In genomic region chr11:115766356-115766943, GRCm38 (mm10) we compare ENCODE assay signal across 8 mouse cellular contexts. TPM values are rescaled to one million over a fixed set of nuclear protein-coding genes. Genes with fewer than 3 reads are reported as not detected.
DNase-seq lines count a peak whose midpoint lies in the region; ATAC-seq and TF ChIP-seq lines count a peak whose summit lies in the region.

No protein-coding gene starts in this region.

- no peaks in the 10 kb centered on the region for H3K9me3 ChIP-seq in forebrain, postnatal 0 days (ENCODE audit: low read length)
- H3K9me3 ChIP-seq in lung, embryonic 16.5 days (ENCODE audit: control insufficient read depth, low read length) = no peaks in the 10 kb centered on the region
- H3K9me3 ChIP-seq in stomach, postnatal 0 days (ENCODE audit: control insufficient read depth, low read length) = no peaks in the 10 kb centered on the region

- H3K9ac ChIP-seq in liver, adult 2 months (ENCODE audit: low read depth, low read length) = peak overlapping the region; percentile 89
- H3K9ac ChIP-seq in forebrain, postnatal 0 days = peak overlapping the region; percentile 74
- H3K9ac ChIP-seq in lung, embryonic 16.5 days (ENCODE audit: low read length) = peak overlapping the region; percentile 87
- H3K9ac ChIP-seq in stomach, postnatal 0 days (ENCODE audit: low read length) = peak overlapping the region; percentile 92

- no peak for TF ChIP-seq EP300 in stomach, postnatal 0 days (optimal IDR thresholded peaks at IDR 0.05)

- ATAC-seq in forebrain, postnatal 0 days = no peak
- peak; percentile 35 for ATAC-seq in lung, embryonic 16.5 days (ENCODE audit: low read depth)
- no peak for ATAC-seq in stomach, postnatal 0 days (ENCODE audit: low FRiP score, low TSS enrichment)

- 0 out of 2 replicates have a peak overlapping the region, but pooled peaks have one; percentile 72 for H3K27ac ChIP-seq in liver, adult 2 months (replicated peaks; ENCODE audit: insufficient read depth, low read depth, low read length)
- peak overlapping the region; percentile 94 for H3K27ac ChIP-seq in forebrain, postnatal 0 days (ENCODE audit: low read depth, low read length)
- H3K27ac ChIP-seq in kidney, adult 2 months (ENCODE audit: insufficient read depth, low read depth, low read length) = peak overlapping the region; percentile 99
- peak overlapping the region; percentile 94 for H3K27ac ChIP-seq in lung, embryonic 16.5 days (ENCODE audit: low read length)
- peak overlapping the region; percentile 93 for H3K27ac ChIP-seq in stomach, postnatal 0 days (replicated peaks)

- no peak for TF ChIP-seq POLR2A in liver, adult 2 months (IDR thresholded peaks at IDR 0.05; ENCODE audit: extremely low read depth, insufficient read depth, low read length)
- TF ChIP-seq POLR2A in kidney, adult 2 months (IDR thresholded peaks at IDR 0.05; ENCODE audit: low read depth, low read length) = no peak

- TF ChIP-seq CTCF in liver, adult 2 months (IDR thresholded peaks at IDR 0.05; ENCODE audit: low read depth, low read length) = no peak
- TF ChIP-seq CTCF in forebrain, postnatal 0 days (IDR thresholded peaks at IDR 0.05; ENCODE audit: low read depth) = no peak
- TF ChIP-seq CTCF in kidney, adult 2 months (conservative IDR thresholded peaks at IDR 0.05; ENCODE audit: insufficient read depth, insufficient read length, low read depth, low read length) = no peak
- 0 out of 2 replicates have a peak, but pooled peaks have one; percentile 8 for TF ChIP-seq CTCF in stomach, postnatal 0 days (IDR thresholded peaks at IDR 0.05; ENCODE audit: low read depth)

- peak overlapping the region; percentile 82 for H3K4me3 ChIP-seq in liver, adult 2 months (ENCODE audit: insufficient read depth, low read depth, low read length)
- peak overlapping the region; percentile 82 for H3K4me3 ChIP-seq in forebrain, postnatal 0 days (ENCODE audit: low read depth, low read length)
- peak overlapping the region; percentile 91 for H3K4me3 ChIP-seq in kidney, adult 2 months (ENCODE audit: insufficient read depth, low read depth, low read length)
- peak overlapping the region; percentile 82 for H3K4me3 ChIP-seq in lung, embryonic 16.5 days (ENCODE audit: low read length)
- H3K4me3 ChIP-seq in stomach, postnatal 0 days (ENCODE audit: low read depth, low read length) = peak overlapping the region; percentile 84

- peaks cover 7% of the 10 kb centered on the region; the same call in 1 of the 2 replicates for H3K79me2 ChIP-seq in liver, adult 2 months (ENCODE audit: control insufficient read depth, insufficient read depth, low read length)

- H3K36me3 ChIP-seq in liver, adult 2 months (ENCODE audit: control insufficient read depth, insufficient read depth, low read length) = no peaks in the 10 kb centered on the region
- H3K36me3 ChIP-seq in forebrain, postnatal 0 days (ENCODE audit: insufficient read depth) = no peaks in the 10 kb centered on the region
- H3K36me3 ChIP-seq in kidney, adult 2 months (ENCODE audit: control insufficient read depth, insufficient read depth, low read length) = no peaks in the 10 kb centered on the region
- H3K36me3 ChIP-seq in lung, embryonic 16.5 days (ENCODE audit: control insufficient read depth, insufficient read depth, low read length) = no peaks in the 10 kb centered on the region
- no peaks in the 10 kb centered on the region for H3K36me3 ChIP-seq in stomach, postnatal 0 days (ENCODE audit: control insufficient read depth, insufficient read depth, low read length)

- DNase-seq in liver, adult 2 months (ENCODE audit: extremely low read depth, low read depth, low spot score) = peak; percentile 24
- DNase-seq in liver = no peak
- DNase-seq in forebrain, postnatal 0 days = no peak
- DNase-seq in kidney, adult 2 months = peak; percentile 73
- DNase-seq in stomach, postnatal 0 days (ENCODE audit: low spot score) = no peak
- no peak for DNase-seq in embryo, embryonic 11 days
- DNase-seq in gastrocnemius, postnatal 25 days = no peak

- no peaks in the 10 kb centered on the region for H3K27me3 ChIP-seq in liver, adult 2 months (ENCODE audit: control insufficient read depth, insufficient read depth, low read length)
- H3K27me3 ChIP-seq in forebrain, postnatal 0 days (ENCODE audit: insufficient read depth, low read length) = no peaks in the 10 kb centered on the region
- no peaks in the 10 kb centered on the region for H3K27me3 ChIP-seq in kidney, adult 2 months (replicated peaks; ENCODE audit: control insufficient read depth, insufficient read depth, low read length)
- no peaks in the 10 kb centered on the region for H3K27me3 ChIP-seq in lung, embryonic 16.5 days (ENCODE audit: control insufficient read depth, insufficient read depth, low read depth, low read length)
- H3K27me3 ChIP-seq in stomach, postnatal 0 days (ENCODE audit: control insufficient read depth, insufficient read depth, low read length) = no peaks in the 10 kb centered on the region

- peak overlapping the region; percentile 51 for H3K4me2 ChIP-seq in forebrain, postnatal 0 days (ENCODE audit: low read depth)
- H3K4me2 ChIP-seq in lung, embryonic 16.5 days (ENCODE audit: low read depth, low read length) = peak overlapping the region; percentile 57
- H3K4me2 ChIP-seq in stomach, postnatal 0 days (replicated peaks; ENCODE audit: low read depth) = peak overlapping the region; percentile 79

- peaks cover 7% of the 10 kb centered on the region for H3K4me1 ChIP-seq in liver, adult 2 months (ENCODE audit: control insufficient read depth, insufficient read depth, low read length)
- peaks cover 5% of the 10 kb centered on the region; the same call in 1 of the 2 replicates for H3K4me1 ChIP-seq in forebrain, postnatal 0 days (ENCODE audit: insufficient read depth)
- peaks cover 13% of the 10 kb centered on the region; the same call in 1 of the 2 replicates for H3K4me1 ChIP-seq in kidney, adult 2 months (ENCODE audit: control insufficient read depth, insufficient read depth, low read length)
- peaks cover 30% of the 10 kb centered on the region for H3K4me1 ChIP-seq in lung, embryonic 16.5 days (replicated peaks; ENCODE audit: control insufficient read depth, insufficient read depth, low read length)
- H3K4me1 ChIP-seq in stomach, postnatal 0 days (replicated peaks; ENCODE audit: control insufficient read depth, insufficient read depth) = 0 out of 2 replicates have a peak, but pooled peaks cover 3% of the 10 kb centered on the region

- 26% methylated on average over 13 of the region's 13 CpGs for WGBS in liver, adult 2 months
- WGBS in forebrain, postnatal 0 days = 31% methylated on average over 13 of the region's 13 CpGs
- 14% methylated on average over 13 of the region's 13 CpGs for WGBS in kidney, adult 2 months
- 29% methylated on average over 13 of the region's 13 CpGs for WGBS in lung, embryonic 16.5 days
- WGBS in stomach, postnatal 0 days = 37% methylated on average over 13 of the region's 13 CpGs

RNA-seq across cellular contexts. Expression of gene Tmem94, which starts 1.2 kb away (rescaled TPM):
- 11.0 and 15.0 TPM in 2 replicates for total RNA-seq in liver, adult 2 months (2014; rRNA removed)
- 41.1 and 41.9 TPM in 2 replicates for polyA plus RNA-seq in liver, adult 2 months (2012; rRNA removed)
- 16.7 and 19.3 TPM in 2 replicates for total RNA-seq in forebrain, postnatal 0 days (2014; rRNA removed)
- polyA plus RNA-seq in forebrain, postnatal 0 days (2015; fragmentation: Nextera tagmentation; extraction: Ambion mirVana) = 12.1 and 14.9 TPM in 2 replicates
- 77.1 and 97.8 TPM in 2 replicates for polyA plus RNA-seq in kidney, adult 2 months (2012; rRNA removed)
- 28.2 and 29.1 TPM in 2 replicates for polyA plus RNA-seq in lung, embryonic 16.5 days (2015; fragmentation: Nextera tagmentation; extraction: Ambion mirVana)
- polyA plus RNA-seq in stomach, postnatal 0 days (2015; fragmentation: Nextera tagmentation; extraction: Ambion mirVana) = 8.2 and 10.0 TPM in 2 replicates
- total RNA-seq in gastrocnemius, postnatal 25 days (2021) = 10 to 100 TPM; 68.5 to 72.2 TPM

RNA-seq across cellular contexts. Expression of gene Caskin2, which starts 47.0 kb away (rescaled TPM):
- total RNA-seq in liver, adult 2 months (2014; rRNA removed) = 2.9 and 3.8 TPM in 2 replicates
- polyA plus RNA-seq in liver, adult 2 months (2012; rRNA removed) = 8.9 and 9.7 TPM in 2 replicates
- 14.5 and 14.7 TPM in 2 replicates for total RNA-seq in forebrain, postnatal 0 days (2014; rRNA removed)
- polyA plus RNA-seq in forebrain, postnatal 0 days (2015; fragmentation: Nextera tagmentation; extraction: Ambion mirVana) = 4.5 and 6.1 TPM in 2 replicates
- 36.9 and 46.7 TPM in 2 replicates for polyA plus RNA-seq in kidney, adult 2 months (2012; rRNA removed)
- polyA plus RNA-seq in lung, embryonic 16.5 days (2015; fragmentation: Nextera tagmentation; extraction: Ambion mirVana) = 21.6 and 22.0 TPM in 2 replicates
- 6.6 and 8.6 TPM in 2 replicates for polyA plus RNA-seq in stomach, postnatal 0 days (2015; fragmentation: Nextera tagmentation; extraction: Ambion mirVana)
- total RNA-seq in gastrocnemius, postnatal 25 days (2021) = 10 to 100 TPM; 13.7 to 13.9 TPM

RNA-seq across cellular contexts. Expression of gene Tsen54, which starts 48.1 kb away (rescaled TPM):
- total RNA-seq in liver, adult 2 months (2014; rRNA removed) = 4.0 and 5.8 TPM in 2 replicates
- 11.2 and 15.6 TPM in 2 replicates for polyA plus RNA-seq in liver, adult 2 months (2012; rRNA removed)
- 23.5 and 25.5 TPM in 2 replicates for total RNA-seq in forebrain, postnatal 0 days (2014; rRNA removed)
- 16.8 and 18.1 TPM in 2 replicates for polyA plus RNA-seq in forebrain, postnatal 0 days (2015; fragmentation: Nextera tagmentation; extraction: Ambion mirVana)
- 36.4 and 43.4 TPM in 2 replicates for polyA plus RNA-seq in kidney, adult 2 months (2012; rRNA removed)
- polyA plus RNA-seq in lung, embryonic 16.5 days (2015; fragmentation: Nextera tagmentation; extraction: Ambion mirVana) = 36.9 and 38.1 TPM in 2 replicates
- 18.8 and 20.1 TPM in 2 replicates for polyA plus RNA-seq in stomach, postnatal 0 days (2015; fragmentation: Nextera tagmentation; extraction: Ambion mirVana)
- 1 to 10 TPM; 3.2 to 7.5 TPM for total RNA-seq in gastrocnemius, postnatal 25 days (2021)

RNA-seq across cellular contexts. Expression of gene Llgl2, which starts 57.4 kb away (rescaled TPM):
- total RNA-seq in liver, adult 2 months (2014; rRNA removed) = 15.8 and 17.2 TPM in 2 replicates
- polyA plus RNA-seq in liver, adult 2 months (2012; rRNA removed) = 46.8 and 52.7 TPM in 2 replicates
- total RNA-seq in forebrain, postnatal 0 days (2014; rRNA removed) = 2.7 and 4.0 TPM in 2 replicates
- 0.72 and 1.1 TPM in 2 replicates for polyA plus RNA-seq in forebrain, postnatal 0 days (2015; fragmentation: Nextera tagmentation; extraction: Ambion mirVana)
- 153 and 166 TPM in 2 replicates for polyA plus RNA-seq in kidney, adult 2 months (2012; rRNA removed)
- polyA plus RNA-seq in lung, embryonic 16.5 days (2015; fragmentation: Nextera tagmentation; extraction: Ambion mirVana) = 45.0 and 58.7 TPM in 2 replicates
- 58.4 and 63.5 TPM in 2 replicates for polyA plus RNA-seq in stomach, postnatal 0 days (2015; fragmentation: Nextera tagmentation; extraction: Ambion mirVana)
- total RNA-seq in gastrocnemius, postnatal 25 days (2021) = 1 to 10 TPM; 7.8 to 9.0 TPM

RNA-seq across cellular contexts. Expression of gene Grb2, which starts 58.1 kb away (rescaled TPM):
- total RNA-seq in liver, adult 2 months (2014; rRNA removed) = 14.7 and 17.3 TPM in 2 replicates
- 27.7 and 28.4 TPM in 2 replicates for polyA plus RNA-seq in liver, adult 2 months (2012; rRNA removed)
- 88.2 and 91.9 TPM in 2 replicates for total RNA-seq in forebrain, postnatal 0 days (2014; rRNA removed)
- polyA plus RNA-seq in forebrain, postnatal 0 days (2015; fragmentation: Nextera tagmentation; extraction: Ambion mirVana) = 153 and 162 TPM in 2 replicates
- 34.1 and 42.6 TPM in 2 replicates for polyA plus RNA-seq in kidney, adult 2 months (2012; rRNA removed)
- 81.0 and 82.7 TPM in 2 replicates for polyA plus RNA-seq in lung, embryonic 16.5 days (2015; fragmentation: Nextera tagmentation; extraction: Ambion mirVana)
- 54.2 and 58.8 TPM in 2 replicates for polyA plus RNA-seq in stomach, postnatal 0 days (2015; fragmentation: Nextera tagmentation; extraction: Ambion mirVana)
- total RNA-seq in gastrocnemius, postnatal 25 days (2021) = 10 to 100 TPM; 56.5 to 58.2 TPM

Comparison
In these comparisons a context has a peak if more than half of its experiments do, and no peak if none do; other contexts are left out.
1. DNase-seq: peak in liver, adult 2 months (single experiment) and kidney, adult 2 months (single experiment); none in liver (single experiment), forebrain, postnatal 0 days (single experiment), stomach, postnatal 0 days (single experiment), embryo, embryonic 11 days (single experiment) and gastrocnemius, postnatal 25 days (single experiment).
2. Peak in every context shown above with its lines, with median percentiles within 50 percentile points of each other: H3K27ac ChIP-seq, H3K4me3 ChIP-seq, H3K9ac ChIP-seq and H3K4me2 ChIP-seq.